Comparison of ENCODE assay signal across 9 mouse cellular contexts in genomic region chr14:122060642-122061041, GRCm38 (mm10). TPM values are rescaled to one million over a fixed set of nuclear protein-coding genes. Genes with fewer than 3 reads are reported as not detected.
DNase-seq lines count a peak whose midpoint lies in the region; ATAC-seq and TF ChIP-seq lines count a peak whose summit lies in the region.
"Had no signal": no experiment of that assay in that cellular context is flagged by ENCODE, and none has a peak within 500 bp of the region (broad histone marks: within the 10 kb centered on the region; RNA-seq: fewer than 3 reads in every experiment).

No protein-coding gene starts in this region.

- no peaks in the 10 kb centered on the region for H3K9me3 ChIP-seq in neural tube, embryonic 15.5 days (replicated peaks)
- H3K9me3 ChIP-seq in kidney, embryonic 15.5 days (replicated peaks), result no peaks in the 10 kb centered on the region
- no peaks in the 10 kb centered on the region for H3K9me3 ChIP-seq in neural tube, embryonic 11.5 days (ENCODE audit: control insufficient read depth, low read length)
- H3K9me3 ChIP-seq in stomach, postnatal 0 days (ENCODE audit: control insufficient read depth, low read length), result no peaks in the 10 kb centered on the region
- H3K9me3 ChIP-seq: embryonic facial prominence, embryonic 12.5 days had no signal

- no peaks in the 10 kb centered on the region for H3K36me3 ChIP-seq in neural tube, embryonic 15.5 days
- H3K36me3 ChIP-seq in kidney, embryonic 15.5 days, result no peaks in the 10 kb centered on the region
- H3K36me3 ChIP-seq in liver, adult 2 months (ENCODE audit: control insufficient read depth, insufficient read depth, low read length), result no peaks in the 10 kb centered on the region
- H3K36me3 ChIP-seq in neural tube, embryonic 11.5 days (ENCODE audit: control insufficient read depth, insufficient read depth, low read length), result no peaks in the 10 kb centered on the region
- no peaks in the 10 kb centered on the region for H3K36me3 ChIP-seq in stomach, postnatal 0 days (ENCODE audit: control insufficient read depth, insufficient read depth, low read length)
- H3K36me3 ChIP-seq: embryonic facial prominence, embryonic 12.5 days had no signal

- H3K4me3 ChIP-seq in neural tube, embryonic 15.5 days (replicated peaks), result no peak overlapping the region
- H3K4me3 ChIP-seq in cortical plate, adult 2 months (ENCODE audit: insufficient read depth, low read length), result no peak overlapping the region
- H3K4me3 ChIP-seq in kidney, embryonic 15.5 days (replicated peaks), result no peak overlapping the region
- no peak overlapping the region for H3K4me3 ChIP-seq in liver, adult 2 months (ENCODE audit: insufficient read depth, low read depth, low read length)
- no peak overlapping the region for H3K4me3 ChIP-seq in neural tube, embryonic 11.5 days (ENCODE audit: low read depth, low read length)
- H3K4me3 ChIP-seq in stomach, postnatal 0 days (ENCODE audit: low read depth, low read length), result no peak overlapping the region
- H3K4me3 ChIP-seq: embryonic facial prominence, embryonic 12.5 days had no signal

- no peaks in the 10 kb centered on the region for H3K27me3 ChIP-seq in neural tube, embryonic 15.5 days (replicated peaks)
- no peaks in the 10 kb centered on the region for H3K27me3 ChIP-seq in kidney, embryonic 15.5 days
- no peaks in the 10 kb centered on the region for H3K27me3 ChIP-seq in liver, adult 2 months (ENCODE audit: control insufficient read depth, insufficient read depth, low read length)
- H3K27me3 ChIP-seq in neural tube, embryonic 11.5 days (ENCODE audit: control insufficient read depth, insufficient read depth, low read length), result no peaks in the 10 kb centered on the region
- H3K27me3 ChIP-seq in stomach, postnatal 0 days (ENCODE audit: control insufficient read depth, insufficient read depth, low read length), result no peaks in the 10 kb centered on the region
- H3K27me3 ChIP-seq: embryonic facial prominence, embryonic 12.5 days had no signal

- peak; percentile 71 for DNase-seq in neural tube, embryonic 10.5 days (ENCODE audit: extremely low spot score, low spot score)
- DNase-seq in gastrocnemius, postnatal 14 days, result peak; percentile 78
- peak; percentile 50 for DNase-seq in liver, adult 2 months (ENCODE audit: extremely low read depth, low read depth, low spot score)
- peak; percentile 81 for DNase-seq in neural tube, embryonic 11.5 days (ENCODE audit: low spot score)
- DNase-seq in stomach, postnatal 0 days (ENCODE audit: low spot score), result peak; percentile 87

- no peak for TF ChIP-seq EP300 in stomach, postnatal 0 days (optimal IDR thresholded peaks at IDR 0.05)

- 5% methylated on average over 3 of the region's 3 CpGs for WGBS in neural tube, embryonic 15.5 days
- 6% methylated on average over 3 of the region's 3 CpGs for WGBS in kidney, embryonic 15.5 days
- 2% methylated on average over 3 of the region's 3 CpGs for WGBS in liver, adult 2 months
- 8% methylated on average over 3 of the region's 3 CpGs for WGBS in neural tube, embryonic 11.5 days
- WGBS in stomach, postnatal 0 days, result 8% methylated on average over 3 of the region's 3 CpGs

- ATAC-seq in neural tube, embryonic 15.5 days (ENCODE audit: low FRiP score), result no peak
- peak; percentile 81 for ATAC-seq in kidney, embryonic 15.5 days (replicated peaks; ENCODE audit: low FRiP score)
- peak; percentile 54; the same call in 1 of the 2 replicates for ATAC-seq in neural tube, embryonic 11.5 days (ENCODE audit: insufficient read depth, low FRiP score, low TSS enrichment)
- peak; percentile 87 for ATAC-seq in stomach, postnatal 0 days (ENCODE audit: low FRiP score, low TSS enrichment)

- no peak overlapping the region for H3K4me2 ChIP-seq in neural tube, embryonic 15.5 days
- H3K4me2 ChIP-seq in kidney, embryonic 15.5 days, result no peak overlapping the region
- H3K4me2 ChIP-seq in neural tube, embryonic 11.5 days (ENCODE audit: low read depth), result no peak overlapping the region
- H3K4me2 ChIP-seq in stomach, postnatal 0 days (replicated peaks; ENCODE audit: low read depth), result no peak overlapping the region
- H3K4me2 ChIP-seq: embryonic facial prominence, embryonic 12.5 days had no signal

- no peaks in the 10 kb centered on the region for H3K79me2 ChIP-seq in liver, adult 2 months (ENCODE audit: control insufficient read depth, insufficient read depth, low read length)

- TF ChIP-seq CTCF in cortical plate, adult 2 months (IDR thresholded peaks at IDR 0.05; ENCODE audit: extremely low read depth, insufficient read depth, low read length), result peak; percentile 86
- TF ChIP-seq CTCF in liver, adult 2 months (IDR thresholded peaks at IDR 0.05; ENCODE audit: low read depth, low read length), result peak; percentile 87
- peak; percentile 98 for TF ChIP-seq CTCF in stomach, postnatal 0 days (IDR thresholded peaks at IDR 0.05; ENCODE audit: low read depth)

- H3K9ac ChIP-seq in neural tube, embryonic 15.5 days (replicated peaks), result no peak overlapping the region
- H3K9ac ChIP-seq in kidney, embryonic 15.5 days, result no peak overlapping the region
- H3K9ac ChIP-seq in liver, adult 2 months (ENCODE audit: low read depth, low read length), result no peak overlapping the region
- no peak overlapping the region for H3K9ac ChIP-seq in neural tube, embryonic 11.5 days (ENCODE audit: low read length)
- H3K9ac ChIP-seq in stomach, postnatal 0 days (ENCODE audit: low read length), result no peak overlapping the region
- H3K9ac ChIP-seq: embryonic facial prominence, embryonic 12.5 days had no signal

- no peaks in the 10 kb centered on the region for H3K4me1 ChIP-seq in neural tube, embryonic 15.5 days
- no peaks in the 10 kb centered on the region for H3K4me1 ChIP-seq in cortical plate, adult 2 months (ENCODE audit: control insufficient read depth, insufficient read depth, low read length)
- 0 out of 2 replicates have a peak, but pooled peaks cover 2% of the 10 kb centered on the region for H3K4me1 ChIP-seq in kidney, embryonic 15.5 days
- no peaks in the 10 kb centered on the region for H3K4me1 ChIP-seq in liver, adult 2 months (ENCODE audit: control insufficient read depth, insufficient read depth, low read length)
- H3K4me1 ChIP-seq in neural tube, embryonic 11.5 days (ENCODE audit: control insufficient read depth, insufficient read depth, low read length), result no peaks in the 10 kb centered on the region
- no peaks in the 10 kb centered on the region for H3K4me1 ChIP-seq in stomach, postnatal 0 days (replicated peaks; ENCODE audit: control insufficient read depth, insufficient read depth)
- H3K4me1 ChIP-seq: embryonic facial prominence, embryonic 12.5 days had no signal

- no peak overlapping the region for H3K27ac ChIP-seq in neural tube, embryonic 15.5 days (replicated peaks)
- no peak overlapping the region for H3K27ac ChIP-seq in cortical plate, adult 2 months (ENCODE audit: insufficient read depth, low read length)
- no peak overlapping the region for H3K27ac ChIP-seq in kidney, embryonic 15.5 days
- H3K27ac ChIP-seq in liver, adult 2 months (replicated peaks; ENCODE audit: insufficient read depth, low read depth, low read length), result no peak overlapping the region
- H3K27ac ChIP-seq in neural tube, embryonic 11.5 days (ENCODE audit: low read depth, low read length), result no peak overlapping the region
- peak overlapping the region; percentile 70 for H3K27ac ChIP-seq in stomach, postnatal 0 days (replicated peaks)
- H3K27ac ChIP-seq: embryonic facial prominence, embryonic 12.5 days had no signal

- intact Hi-C loops in gastrocnemius, postnatal 14 days (cut with DNase I; ENCODE audit: low total_unique reads), result loop anchor here (5.0 kb wide), 1 partner anchor 193 kb away; no protein-coding TSS in a partner anchor

- TF ChIP-seq POLR2A in cortical plate, adult 2 months (IDR thresholded peaks at IDR 0.05; ENCODE audit: extremely low read depth, insufficient read depth, low read length), result no peak
- no peak for TF ChIP-seq POLR2A in liver, adult 2 months (IDR thresholded peaks at IDR 0.05; ENCODE audit: extremely low read depth, insufficient read depth, low read length)

RNA-seq across cellular contexts. Expression of gene Timm8a2, which starts 26.2 kb away (rescaled TPM):
- polyA plus RNA-seq in neural tube, embryonic 15.5 days (2015; fragmentation: Nextera tagmentation; extraction: Ambion mirVana), result not detected in 2 replicates
- 0.31 TPM in 1 of 2 replicates, not detected in the other for polyA plus RNA-seq in cortical plate, adult 2 months (2012; rRNA removed)
- total RNA-seq in gastrocnemius, postnatal 14 days (2021), result not detected
- not detected in 2 replicates for polyA plus RNA-seq in kidney, embryonic 15.5 days (2015; fragmentation: Nextera tagmentation; extraction: Ambion mirVana)
- total RNA-seq in liver, adult 2 months (2014; rRNA removed), result not detected in 2 replicates
- polyA plus RNA-seq in liver, adult 2 months (2012; rRNA removed), result not detected in 2 replicates
- not detected in 2 replicates for polyA plus RNA-seq in neural tube, embryonic 11.5 days (2014; fragmentation: Nextera tagmentation; extraction: Ambion mirVana)
- not detected in 2 replicates for polyA plus RNA-seq in stomach, postnatal 0 days (2015; fragmentation: Nextera tagmentation; extraction: Ambion mirVana)
- polyA plus RNA-seq: embryonic facial prominence, embryonic 12.5 days had no signal

RNA-seq across cellular contexts. Expression of gene Tm9sf2, which starts 46.2 kb away (rescaled TPM):
- polyA plus RNA-seq in neural tube, embryonic 15.5 days (2015; fragmentation: Nextera tagmentation; extraction: Ambion mirVana), result 110 and 128 TPM in 2 replicates
- polyA plus RNA-seq in cortical plate, adult 2 months (2012; rRNA removed), result 77.6 and 80.1 TPM in 2 replicates
- total RNA-seq in gastrocnemius, postnatal 14 days (2021), result 10 to 100 TPM; 63.2 to 64.1 TPM
- polyA plus RNA-seq in kidney, embryonic 15.5 days (2015; fragmentation: Nextera tagmentation; extraction: Ambion mirVana), result 180 and 192 TPM in 2 replicates
- 157 and 174 TPM in 2 replicates for total RNA-seq in liver, adult 2 months (2014; rRNA removed)
- polyA plus RNA-seq in liver, adult 2 months (2012; rRNA removed), result 132 and 152 TPM in 2 replicates
- polyA plus RNA-seq in neural tube, embryonic 11.5 days (2014; fragmentation: Nextera tagmentation; extraction: Ambion mirVana), result 132 and 136 TPM in 2 replicates
- 145 and 151 TPM in 2 replicates for polyA plus RNA-seq in stomach, postnatal 0 days (2015; fragmentation: Nextera tagmentation; extraction: Ambion mirVana)
